Mouse (Mus musculus) midbrain, embryonic 16.5 days (tissue): ENCODE measurements at regions not wholly inside any gene's neighbourhood (a gene's known extent, or its start where the extent isn't known, plus 50 kb on each side); places are given as distances from the start of the nearest gene placed in this dataset.

Experiments used
- ATAC-seq: fragments of 200-750 bp; cut with Nextera tagmentation; 2 replicates; pipeline ENCODE4 v1.8.0; 2017; ENCODE audit warnings: moderate TSS enrichment
- H3K27ac ChIP-seq: fragments of 300-500 bp; sonication (generic); 2 replicates; pipeline ENCODE4 v1.5.1; 2014; ENCODE audit warnings: mild to moderate bottlenecking, low read length, mixed read lengths
- H3K27me3 ChIP-seq: fragments of 300-500 bp; sonication (generic); 2 replicates; pipeline ENCODE4 v1.6.1; 2014; ENCODE audit warnings: low read depth, low read length, mixed read lengths; ENCODE audit not compliant: control insufficient read depth, insufficient read depth
- H3K36me3 ChIP-seq: fragments of 300-500 bp; sonication (generic); 2 replicates; pipeline ENCODE4 v1.6.1; 2014; ENCODE audit warnings: mild to moderate bottlenecking, low read length, moderate library complexity, mixed read lengths; ENCODE audit not compliant: control insufficient read depth, insufficient read depth
- H3K4me1 ChIP-seq: fragments of 300-500 bp; sonication (generic); 2 replicates; pipeline ENCODE4 v1.6.1; 2014; ENCODE audit warnings: mild to moderate bottlenecking, low read length, mixed read lengths; ENCODE audit not compliant: control insufficient read depth, insufficient read depth
- H3K4me2 ChIP-seq: fragments of 300-500 bp; sonication (generic); 2 replicates; pipeline ENCODE4 v1.6.1; 2014; ENCODE audit warnings: mild to moderate bottlenecking, low read length, mixed read lengths
- H3K4me3 ChIP-seq: fragments of 300-500 bp; sonication (generic); 2 replicates; pipeline ENCODE4 v1.5.1; 2014; ENCODE audit warnings: low read depth, mild to moderate bottlenecking, low read length, moderate library complexity, mixed read lengths
- H3K9ac ChIP-seq: fragments of 300-500 bp; sonication (generic); 2 replicates; pipeline ENCODE4 v1.6.1; 2014; ENCODE audit warnings: low read depth, low read length, mixed read lengths
- H3K9me3 ChIP-seq: fragments of 300-500 bp; sonication (generic); replicated peaks from 2 replicates; pipeline ENCODE4 v1.6.1; 2014; ENCODE audit warnings: mild to moderate bottlenecking, low read length, mixed read lengths; ENCODE audit not compliant: control insufficient read depth, poor library complexity, severe bottlenecking
- WGBS: fragments of 180-500 bp; shearing (Covaris S2); extraction: QIAGEN DNeasy Blood & Tissue Kit; methylation state at CpG from one replicate; pipeline ENCODE4 v1.1.7; 2014; 5-methylcytosine and 5-hydroxymethylcytosine counted together

GRCm38 (mm10) chr3:51092079-51093028 lies 131.9 kb upstream of the Noct start:
- Histone ChIP-seq H3K27ac (no peak overlapping the region), H3K9ac (no peak overlapping the region), H3K4me2 (no peak overlapping the region), H3K9me3 (no peaks in the 10 kb centered on the region), H3K4me3 (no peak overlapping the region), H3K4me1 (peaks cover 20% of the 10 kb centered on the region), H3K27me3 (no peaks in the 10 kb centered on the region), H3K36me3 (no peaks in the 10 kb centered on the region)
- WGBS = 88% methylated on average over 12 of the region's 12 CpGs
- ATAC-seq = no peak

- no peak overlapping the region for H3K9ac ChIP-seq
- ATAC-seq = peak; percentile 83
- H3K9me3 ChIP-seq = no peaks in the 10 kb centered on the region
- WGBS = 13% methylated on average over 14 of the region's 14 CpGs
- H3K36me3 ChIP-seq = no peaks in the 10 kb centered on the region
- no peak overlapping the region for H3K4me3 ChIP-seq
- peak overlapping the region; percentile 72 for H3K27ac ChIP-seq
- H3K27me3 ChIP-seq = no peaks in the 10 kb centered on the region
- peak overlapping the region; percentile 39; the same call in 1 of the 2 replicates for H3K4me2 ChIP-seq
- peaks cover 13% of the 10 kb centered on the region for H3K4me1 ChIP-seq
These were observed 128.3 kb upstream of the Noct start for GRCm38 (mm10) chr3:51095847-51096447.

DNA sequence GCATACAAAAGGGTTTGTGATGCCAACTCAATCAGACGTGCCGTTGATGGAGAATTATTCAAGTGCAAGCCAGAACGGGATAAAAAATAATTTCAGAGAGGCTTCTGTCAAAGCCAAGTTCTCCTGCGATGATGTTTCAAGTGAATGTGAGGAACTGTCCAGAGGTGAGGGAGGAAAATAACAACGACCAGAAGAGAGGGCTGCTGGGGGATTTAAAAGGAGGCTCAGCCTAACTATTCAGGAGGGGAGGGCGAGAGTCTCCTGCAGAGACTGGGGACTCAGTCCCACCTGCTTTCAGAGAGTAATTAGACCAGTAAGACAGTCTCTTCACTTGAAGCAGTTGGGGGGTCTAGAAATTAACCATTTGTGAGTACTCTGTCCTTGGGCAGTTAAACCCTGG lies 127.7 kb upstream of the Noct start:
- WGBS = 6% methylated on average over 6 of the region's 6 CpGs
- H3K4me2 ChIP-seq = peak overlapping the region; percentile 39
- no peaks in the 10 kb centered on the region for H3K36me3 ChIP-seq
- ATAC-seq = peak; percentile 68
- peak overlapping the region; percentile 72 for H3K27ac ChIP-seq
- H3K4me3 ChIP-seq = no peak overlapping the region
- H3K9ac ChIP-seq = no peak overlapping the region
- H3K27me3 ChIP-seq = no peaks in the 10 kb centered on the region
- H3K9me3 ChIP-seq = no peaks in the 10 kb centered on the region
- H3K4me1 ChIP-seq = peaks cover 13% of the 10 kb centered on the region

GRCm38 (mm10) chr3:51097362-51097761 lies 126.9 kb upstream of the Noct start:
- H3K4me1 ChIP-seq = peaks cover 13% of the 10 kb centered on the region
- H3K27ac ChIP-seq = peak overlapping the region; percentile 56
- 60% methylated on average over 10 of the region's 10 CpGs for WGBS
- no peak overlapping the region for H3K9ac ChIP-seq
- no peak overlapping the region for H3K4me3 ChIP-seq
- H3K27me3 ChIP-seq = no peaks in the 10 kb centered on the region
- H3K4me2 ChIP-seq = no peak overlapping the region
- no peaks in the 10 kb centered on the region for H3K9me3 ChIP-seq
- H3K36me3 ChIP-seq = no peaks in the 10 kb centered on the region
- ATAC-seq = no peak

GRCm38 (mm10) chr3:51099966-51100365 lies 124.3 kb upstream of the Noct start:
- H3K9ac ChIP-seq = no peak overlapping the region
- H3K27me3 ChIP-seq = no peaks in the 10 kb centered on the region
- no peak for ATAC-seq
- H3K27ac ChIP-seq = no peak overlapping the region
- H3K4me1 ChIP-seq = peaks cover 13% of the 10 kb centered on the region
- H3K9me3 ChIP-seq = no peaks in the 10 kb centered on the region
- no peak overlapping the region for H3K4me2 ChIP-seq
- WGBS = 85% methylated on average over 7 of the region's 7 CpGs
- no peaks in the 10 kb centered on the region for H3K36me3 ChIP-seq
- no peak overlapping the region for H3K4me3 ChIP-seq

DNA sequence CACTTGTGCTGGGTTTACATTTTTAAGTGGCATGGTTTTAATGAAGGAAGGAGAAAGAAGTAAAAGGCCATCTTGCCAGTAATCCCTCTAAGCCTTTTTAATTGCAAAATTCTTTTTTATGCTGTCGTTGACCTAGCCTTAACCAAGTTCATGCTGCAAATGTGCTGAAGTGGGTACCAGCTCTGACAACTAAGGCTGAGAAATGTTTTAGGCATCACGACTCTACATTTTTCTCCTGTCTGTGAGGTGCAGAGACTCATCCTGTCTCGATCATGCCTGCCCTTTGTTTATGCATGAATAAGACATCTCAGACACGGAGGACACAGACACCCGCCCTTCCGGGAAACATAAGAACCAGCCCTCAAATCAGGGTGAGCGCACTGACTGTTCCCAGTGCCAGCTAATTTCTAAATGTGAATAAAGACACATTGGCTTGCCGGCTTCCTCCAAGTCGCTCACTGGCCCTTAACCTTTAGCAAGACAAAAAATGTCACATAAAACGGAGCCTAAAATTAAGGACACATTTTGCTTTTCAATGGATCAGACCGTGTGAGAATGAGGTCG lies 115.5 kb upstream of the Noct start:
- H3K9me3 ChIP-seq = 0 out of 2 replicates have a peak, but pooled peaks cover 2% of the 10 kb centered on the region
- 18% methylated on average over 12 of the region's 12 CpGs for WGBS
- H3K4me1 ChIP-seq = peaks cover 7% of the 10 kb centered on the region; the same call in 1 of the 2 replicates
- no peak for ATAC-seq
- H3K27ac ChIP-seq = 0 out of 2 replicates have a peak overlapping the region, but pooled peaks have one; percentile 15
- no peaks in the 10 kb centered on the region for H3K27me3 ChIP-seq
- no peak overlapping the region for H3K4me3 ChIP-seq
- H3K36me3 ChIP-seq = no peaks in the 10 kb centered on the region
- no peak overlapping the region for H3K9ac ChIP-seq
- no peak overlapping the region for H3K4me2 ChIP-seq

DNA sequence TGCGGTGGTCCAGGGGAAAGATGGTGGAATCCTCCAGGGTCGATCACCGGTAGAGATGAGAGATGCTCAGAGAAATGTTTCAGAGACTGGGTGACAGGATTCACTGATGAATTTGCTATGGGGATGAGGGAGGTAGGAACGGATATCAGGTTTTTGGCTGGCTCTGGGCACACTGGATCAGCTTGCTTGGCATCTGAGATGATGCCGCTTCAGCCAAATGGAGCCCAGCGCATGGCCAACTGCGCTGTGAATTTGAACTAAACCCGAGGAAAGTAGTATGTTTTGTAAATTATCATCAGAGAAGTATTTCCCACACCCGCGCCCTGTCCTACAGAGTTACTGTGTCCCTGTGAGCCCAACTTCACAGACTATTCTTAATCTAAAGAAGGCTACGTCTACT lies 113.0 kb upstream of the Noct start:
- H3K27ac ChIP-seq = no peak overlapping the region
- no peak overlapping the region for H3K9ac ChIP-seq
- H3K36me3 ChIP-seq = no peaks in the 10 kb centered on the region
- no peak overlapping the region for H3K4me2 ChIP-seq
- no peaks in the 10 kb centered on the region for H3K27me3 ChIP-seq
- H3K4me1 ChIP-seq = peaks cover 7% of the 10 kb centered on the region; the same call in 1 of the 2 replicates
- H3K9me3 ChIP-seq = no peaks in the 10 kb centered on the region
- ATAC-seq = no peak
- 94% methylated on average over 11 of the region's 11 CpGs for whole genome bisulfite sequencing
- H3K4me3 ChIP-seq = no peak overlapping the region

DNA sequence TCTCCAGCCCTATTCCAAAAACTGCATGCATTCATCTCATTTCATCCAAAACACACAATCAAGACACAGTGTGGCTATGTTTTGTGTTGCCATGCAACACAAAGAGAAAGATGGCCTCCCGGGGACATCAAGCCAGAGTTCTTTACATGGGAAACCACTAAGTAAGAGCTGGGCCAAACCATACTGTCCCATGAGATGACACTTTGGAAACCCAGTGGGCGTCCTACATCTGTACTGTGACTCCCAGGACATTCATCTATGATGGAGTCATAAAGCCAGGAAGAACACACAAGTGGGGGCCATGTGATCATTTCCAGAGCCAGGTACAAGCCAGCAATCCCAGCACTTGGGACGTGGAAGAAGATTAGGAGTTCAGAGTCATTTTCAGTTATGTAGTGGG lies 111.9 kb upstream of the Noct start:
- WGBS = 81% methylated on average over 3 of the region's 3 CpGs
- no peaks in the 10 kb centered on the region for H3K36me3 ChIP-seq
- H3K4me3 ChIP-seq = no peak overlapping the region
- H3K4me1 ChIP-seq = peaks cover 7% of the 10 kb centered on the region; the same call in 1 of the 2 replicates
- H3K27me3 ChIP-seq = no peaks in the 10 kb centered on the region
- no peak overlapping the region for H3K9ac ChIP-seq
- no peak for ATAC-seq
- H3K9me3 ChIP-seq = no peaks in the 10 kb centered on the region
- H3K27ac ChIP-seq = no peak overlapping the region
- H3K4me2 ChIP-seq = no peak overlapping the region

DNA sequence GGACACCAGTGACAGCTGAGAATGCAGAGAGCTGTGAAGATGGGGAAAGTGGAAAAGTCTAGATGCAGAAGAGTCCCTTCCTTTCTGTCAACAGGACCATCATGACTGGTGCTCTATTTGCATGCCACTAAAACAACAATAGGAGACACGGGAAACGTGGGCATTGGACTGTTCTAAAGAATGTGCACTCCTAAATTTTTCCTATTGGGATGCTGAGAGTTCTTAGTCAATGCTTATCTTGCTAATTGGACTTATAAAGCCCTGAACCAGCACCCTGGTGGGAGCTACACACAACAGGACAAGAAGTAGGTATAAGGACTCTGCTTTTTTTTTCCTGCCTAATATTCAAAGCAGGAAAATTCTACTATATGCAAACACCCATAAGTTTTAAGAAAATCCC lies 108.3 kb upstream of the Noct start:
- Histone ChIP-seq H3K36me3 (no peaks in the 10 kb centered on the region), H3K9ac (no peak overlapping the region), H3K27me3 (no peaks in the 10 kb centered on the region), H3K4me3 (no peak overlapping the region), H3K4me1 (peaks cover 3% of the 10 kb centered on the region; the same call in 1 of the 2 replicates), H3K9me3 (no peaks in the 10 kb centered on the region), H3K27ac (no peak overlapping the region), H3K4me2 (no peak overlapping the region)
- WGBS = 81% methylated on average over 2 of the region's 2 CpGs
- no peak for ATAC-seq
